Mouse (Mus musculus) neural tube, embryonic 12.5 days (tissue): ENCODE results near the gene Rab11fip4. TPM values are rescaled to one million over a fixed set of nuclear protein-coding genes. Genes with fewer than 3 reads are reported as not detected.
A peak's percentile ranks its signal among the peaks of the same experiment; 100 is the strongest.

Experiments used
- ATAC-seq: fragments of 200-750 bp; cut with Nextera tagmentation; 2 replicates; pipeline ENCODE4 v1.8.0; 2017; ENCODE audit warnings: low read depth, mild to moderate bottlenecking, moderate TSS enrichment, moderate library complexity; ENCODE audit not compliant: low FRiP score
- H3K27ac ChIP-seq: fragments of 300-500 bp; sonication (generic); 2 replicates; pipeline ENCODE4 v1.5.1; 2016
- H3K27me3 ChIP-seq: fragments of 300-500 bp; sonication (generic); replicated peaks from 2 replicates; pipeline ENCODE4 v1.6.1; 2016; ENCODE audit warnings: mild to moderate bottlenecking
- H3K36me3 ChIP-seq: fragments of 300-500 bp; sonication (generic); 2 replicates; pipeline ENCODE4 v1.6.1; 2016; ENCODE audit warnings: mild to moderate bottlenecking
- H3K4me1 ChIP-seq: fragments of 300-500 bp; sonication (generic); 2 replicates; pipeline ENCODE4 v1.6.1; 2016
- H3K4me2 ChIP-seq: fragments of 300-500 bp; sonication (generic); replicated peaks from 2 replicates; pipeline ENCODE4 v1.6.1; 2016; ENCODE audit warnings: mild to moderate bottlenecking
- H3K4me3 ChIP-seq: fragments of 300-500 bp; sonication (generic); 2 replicates; pipeline ENCODE4 v1.5.1; 2016
- H3K9ac ChIP-seq: fragments of 300-500 bp; sonication (generic); 2 replicates; pipeline ENCODE4 v1.6.1; 2016; ENCODE audit warnings: mild to moderate bottlenecking
- H3K9me3 ChIP-seq: fragments of 300-500 bp; sonication (generic); 2 replicates; pipeline ENCODE4 v1.6.1; 2016; ENCODE audit warnings: mild to moderate bottlenecking
- WGBS: fragments of 180-500 bp; shearing (Covaris S2); methylation state at CpG from one replicate; pipeline ENCODE4 v1.1.7; 2016; 5-methylcytosine and 5-hydroxymethylcytosine counted together
- polyA plus RNA-seq: library from polyadenylated mRNA; unstranded; fragments of >200 nt; fragmentation: Nextera tagmentation; extraction: Ambion mirVana; gene quantifications from 2 replicates; pipeline ENCODE4 v1.2.1, GENCODE M21; 2016

Gene Rab11fip4
- polyA plus RNA-seq, 1 experiment from 2014 or later = 22.8 TPM

DNA sequence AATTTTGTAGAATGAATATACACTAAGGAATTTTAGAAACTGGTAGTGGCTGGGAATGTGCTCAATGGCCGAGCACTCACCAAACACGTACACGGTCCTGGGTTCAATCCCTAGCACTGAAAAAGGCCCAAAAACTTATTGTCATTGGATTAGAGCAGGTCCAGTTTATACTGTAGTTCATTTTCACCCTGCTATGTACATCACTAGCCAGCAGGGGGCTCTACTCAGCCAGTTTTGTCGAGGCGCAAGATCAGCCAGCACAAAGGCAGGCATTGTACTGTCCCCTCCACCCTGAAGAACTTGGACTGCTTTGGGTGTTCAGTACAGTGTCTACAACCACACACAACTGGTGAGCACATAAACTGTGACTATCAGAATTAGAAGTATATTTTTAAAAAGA, 6.8 kb upstream of the Rab11fip4 start:
- H3K9me3 ChIP-seq = no peaks in the 10 kb centered on the region
- H3K36me3 ChIP-seq = peaks cover 4% of the 10 kb centered on the region; the same call in 1 of the 2 replicates
- no peak overlapping the region for H3K4me3 ChIP-seq
- peak; percentile 63 for ATAC-seq
- no peak overlapping the region for H3K4me2 ChIP-seq
- H3K4me1 ChIP-seq = no peaks in the 10 kb centered on the region
- H3K27ac ChIP-seq = no peak overlapping the region
- no peak overlapping the region for H3K9ac ChIP-seq
- WGBS = 7% methylated on average over 5 of the region's 5 CpGs
- peaks cover 2% of the 10 kb centered on the region; the same call in 1 of the 2 replicates for H3K27me3 ChIP-seq

DNA sequence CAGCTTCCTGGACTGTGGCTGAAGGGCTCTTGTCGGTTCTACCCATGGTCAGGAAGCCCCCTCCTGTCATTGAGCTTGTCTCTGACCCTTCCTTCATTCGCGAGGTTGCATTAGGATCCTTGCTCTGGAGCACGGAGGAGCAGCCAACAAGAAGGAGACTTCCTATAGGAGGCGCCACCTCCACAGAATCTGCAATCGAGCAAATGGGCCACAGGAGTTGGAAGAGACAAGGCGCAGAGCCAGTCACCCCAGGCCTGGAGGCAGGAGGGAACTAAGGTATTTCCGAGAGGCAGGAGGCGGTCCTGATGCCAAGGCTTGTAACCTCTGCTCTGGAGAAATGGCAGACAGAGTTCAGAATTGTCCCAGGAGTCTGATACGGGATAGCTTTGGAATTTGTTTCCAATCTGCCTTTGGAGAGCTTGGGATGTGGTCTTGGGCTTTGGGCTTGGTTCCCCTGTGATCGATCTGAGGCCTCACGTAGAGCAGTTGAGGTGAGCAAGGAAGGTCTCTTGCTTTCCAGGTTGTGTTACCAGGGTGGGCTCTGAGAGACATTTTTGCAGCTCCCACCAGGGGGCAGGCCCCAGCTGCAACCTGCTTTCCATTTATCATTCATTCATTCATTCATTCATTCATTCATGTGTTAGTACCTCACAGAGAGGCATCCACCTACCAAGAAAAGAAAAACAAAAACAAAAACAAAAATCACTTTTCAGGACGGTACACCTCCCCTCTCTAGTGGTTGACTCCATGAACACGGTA, 1.5 kb upstream of the Rab11fip4 start:
- Histone ChIP-seq H3K4me1 (peaks cover 29% of the 10 kb centered on the region), H3K4me2 (no peak overlapping the region), H3K9ac (no peak overlapping the region), H3K27me3 (peaks cover 29% of the 10 kb centered on the region), H3K4me3 (no peak overlapping the region), H3K9me3 (no peaks in the 10 kb centered on the region), H3K36me3 (no peaks in the 10 kb centered on the region), H3K27ac (no peak overlapping the region)
- no peak for ATAC-seq
- WGBS = 59% methylated on average over 14 of the region's 14 CpGs

DNA sequence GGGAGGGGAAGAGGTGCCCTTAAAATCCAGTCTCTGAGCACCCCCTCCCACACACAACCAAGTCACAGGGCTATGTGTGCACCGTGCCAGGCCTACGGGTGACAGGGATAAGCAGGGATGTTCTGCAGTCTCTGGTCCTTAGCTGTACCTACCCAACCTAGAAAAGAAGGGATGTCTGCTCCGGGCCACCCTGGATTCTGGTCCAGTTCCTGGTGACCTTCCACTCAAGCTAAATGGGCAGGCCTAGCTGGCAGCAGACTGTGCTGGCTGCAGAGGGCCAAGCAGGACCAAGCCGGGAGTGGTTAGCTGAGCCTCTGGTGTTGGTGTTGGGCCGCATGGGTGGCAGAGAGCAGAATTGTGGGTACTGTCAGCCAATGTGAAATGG, 571 bp downstream of the Rab11fip4 start:
- peak; percentile 38; the same call in 1 of the 2 replicates for ATAC-seq
- Histone ChIP-seq H3K9ac (peak overlapping the region; percentile 86), H3K9me3 (no peaks in the 10 kb centered on the region), H3K27me3 (peaks cover 29% of the 10 kb centered on the region), H3K4me2 (peak overlapping the region; percentile 90), H3K36me3 (no peaks in the 10 kb centered on the region), H3K4me3 (peak overlapping the region; percentile 73), H3K4me1 (peaks cover 33% of the 10 kb centered on the region), H3K27ac (0 out of 2 replicates have a peak overlapping the region, but pooled peaks have one; percentile 62)
- WGBS = 30% methylated on average over 5 of the region's 5 CpGs

DNA sequence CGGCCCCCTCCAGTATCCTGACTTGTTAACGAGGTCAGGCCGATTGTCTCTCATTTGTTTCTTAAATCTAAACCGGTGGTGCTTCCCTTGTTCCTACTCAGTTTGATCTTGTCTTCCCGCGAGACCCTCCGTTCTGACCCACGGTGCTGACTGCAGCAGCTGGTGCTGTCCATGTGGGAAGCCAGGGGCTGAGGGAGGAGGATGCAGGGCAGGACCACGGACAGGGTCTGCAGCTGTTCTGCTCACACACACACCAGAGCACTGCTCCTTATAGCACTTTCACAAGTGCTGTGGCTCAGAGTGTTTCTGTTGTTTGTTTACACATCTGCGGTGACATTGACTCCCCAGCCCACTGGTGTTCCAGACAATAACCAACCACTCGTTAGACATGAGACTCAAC, 2.5 kb downstream of the Rab11fip4 start:
- Histone ChIP-seq H3K9me3 (no peaks in the 10 kb centered on the region), H3K4me3 (no peak overlapping the region), H3K4me2 (peak overlapping the region; percentile 90), H3K4me1 (peaks cover 33% of the 10 kb centered on the region), H3K27ac (no peak overlapping the region), H3K9ac (no peak overlapping the region), H3K36me3 (peaks cover 3% of the 10 kb centered on the region; the same call in 1 of the 2 replicates), H3K27me3 (peaks cover 29% of the 10 kb centered on the region)
- no peak for ATAC-seq
- WGBS = 38% methylated on average over 11 of the region's 11 CpGs

DNA sequence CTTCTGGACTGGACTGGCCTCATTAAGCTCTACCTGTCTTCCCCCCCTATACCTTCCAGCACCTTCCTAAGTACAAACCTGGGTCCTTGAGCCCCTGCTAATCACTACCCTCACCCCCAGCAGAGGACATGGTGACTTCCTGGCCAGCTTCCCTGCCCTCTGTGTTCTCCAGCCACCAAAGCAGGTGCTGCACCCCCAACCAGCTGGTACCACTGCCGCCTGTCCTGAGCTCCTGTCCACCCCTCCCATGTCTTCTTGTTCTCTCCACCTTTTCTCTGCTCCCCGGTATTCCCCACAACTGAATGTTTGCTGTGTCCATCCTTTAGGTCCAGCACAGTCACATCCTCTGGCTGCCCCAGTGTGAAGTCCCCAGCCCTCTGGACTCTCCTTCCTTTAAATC, 19.4 kb downstream of the Rab11fip4 start:
- Histone ChIP-seq H3K4me3 (no peak overlapping the region), H3K4me2 (peak overlapping the region; percentile 4), H3K9ac (no peak overlapping the region), H3K9me3 (no peaks in the 10 kb centered on the region), H3K27ac (no peak overlapping the region), H3K36me3 (no peaks in the 10 kb centered on the region), H3K4me1 (peaks cover 42% of the 10 kb centered on the region), H3K27me3 (no peaks in the 10 kb centered on the region)
- no peak for ATAC-seq
- whole genome bisulfite sequencing = 61% methylated on average over 2 of the region's 2 CpGs

DNA sequence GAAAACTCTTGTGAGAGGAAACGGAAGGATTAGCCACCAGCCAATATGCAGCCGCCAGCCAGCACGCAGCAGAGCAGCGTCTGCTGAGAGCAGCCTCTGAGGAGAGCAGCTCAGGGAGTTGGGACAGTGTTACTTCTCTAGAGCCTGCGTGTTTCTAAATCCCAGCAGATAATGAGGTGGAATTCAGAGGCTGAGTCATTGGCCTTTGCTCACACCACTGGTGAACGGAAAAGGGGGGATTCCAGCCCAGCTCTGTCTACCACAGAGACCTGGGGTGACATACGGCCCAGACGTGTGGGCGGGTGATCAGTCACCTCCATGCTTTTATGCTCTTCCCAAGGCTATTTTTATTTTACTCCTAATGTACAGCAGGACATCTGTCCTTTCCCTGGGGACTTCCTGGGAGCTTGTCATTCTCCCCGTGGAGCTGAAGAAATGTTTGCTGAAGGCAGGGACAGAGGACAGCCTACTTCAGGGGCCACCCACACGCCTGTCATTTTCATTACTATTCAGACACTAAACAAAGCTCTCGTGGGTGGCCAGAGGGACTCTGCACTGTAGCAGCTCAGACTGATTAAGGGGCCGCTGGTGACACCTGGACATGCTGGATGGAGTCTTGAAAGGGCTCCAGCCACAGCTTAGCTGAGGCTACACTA, 20.1 kb downstream of the Rab11fip4 start:
- Histone ChIP-seq H3K4me3 (no peak overlapping the region), H3K4me1 (peaks cover 42% of the 10 kb centered on the region), H3K27me3 (no peaks in the 10 kb centered on the region), H3K4me2 (peak overlapping the region; percentile 4), H3K9ac (no peak overlapping the region), H3K27ac (no peak overlapping the region), H3K9me3 (no peaks in the 10 kb centered on the region), H3K36me3 (no peaks in the 10 kb centered on the region)
- ATAC-seq = peak; percentile 52; the same call in 1 of the 2 replicates
- WGBS = 7% methylated on average over 13 of the region's 13 CpGs

DNA sequence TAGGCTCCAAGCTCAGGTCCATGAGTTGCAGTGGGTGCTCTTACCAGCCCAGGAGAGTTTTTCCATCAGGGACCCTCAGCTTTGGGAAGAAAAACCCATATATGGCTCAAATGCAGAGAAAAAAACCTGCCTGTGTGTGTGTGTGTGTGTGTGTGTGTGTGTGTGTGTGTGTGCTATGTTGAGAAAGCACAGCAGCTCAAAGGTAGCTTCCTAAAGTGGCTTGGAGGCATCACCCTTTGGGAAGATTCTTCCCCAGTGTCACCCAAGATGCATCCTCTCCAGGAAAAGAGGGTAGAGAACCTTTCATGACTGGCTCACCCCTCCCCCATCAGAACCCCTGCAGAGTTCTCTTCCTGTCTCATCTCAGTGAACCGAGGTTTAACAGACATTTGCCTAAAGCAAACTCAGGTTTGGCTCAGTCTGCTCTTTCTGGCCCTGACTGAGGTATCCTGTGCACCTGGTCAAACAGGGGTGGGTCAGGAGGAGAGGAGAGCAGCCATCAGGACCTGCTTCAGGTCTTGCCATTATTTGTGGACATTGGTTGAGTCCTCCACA, 21.1 kb downstream of the Rab11fip4 start:
- no peak for ATAC-seq
- Histone ChIP-seq H3K36me3 (no peaks in the 10 kb centered on the region), H3K4me2 (no peak overlapping the region), H3K4me1 (peaks cover 42% of the 10 kb centered on the region), H3K27me3 (no peaks in the 10 kb centered on the region), H3K4me3 (no peak overlapping the region), H3K9me3 (no peaks in the 10 kb centered on the region), H3K9ac (no peak overlapping the region), H3K27ac (no peak overlapping the region)
- WGBS = 17% methylated on average over 1 of the region's 1 CpGs

DNA sequence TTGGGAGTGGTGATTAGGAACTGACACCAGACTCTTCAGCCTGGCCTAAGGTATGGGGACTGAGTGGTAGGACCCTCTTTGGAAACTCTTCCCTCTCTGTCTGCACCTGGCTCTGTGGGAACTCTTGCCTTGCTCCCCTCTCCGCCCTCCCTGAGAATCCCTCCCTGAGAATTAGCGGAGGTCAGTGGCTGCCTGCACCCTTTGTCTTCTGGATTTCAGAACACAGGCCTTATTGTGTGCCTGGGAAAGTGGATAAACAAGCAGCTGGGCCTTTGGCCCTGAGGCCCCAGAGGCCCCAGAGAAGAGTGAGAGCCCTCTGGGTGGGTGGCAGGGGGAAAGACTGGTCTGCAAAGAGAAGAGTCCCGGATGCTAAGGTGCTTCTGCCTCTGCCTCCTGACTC, 22.1 kb downstream of the Rab11fip4 start:
- H3K27ac ChIP-seq = no peak overlapping the region
- ATAC-seq = peak; percentile 58; the same call in 1 of the 2 replicates
- no peaks in the 10 kb centered on the region for H3K27me3 ChIP-seq
- H3K4me2 ChIP-seq = no peak overlapping the region
- no peaks in the 10 kb centered on the region for H3K36me3 ChIP-seq
- no peaks in the 10 kb centered on the region for H3K9me3 ChIP-seq
- no peak overlapping the region for H3K4me3 ChIP-seq
- no peak overlapping the region for H3K9ac ChIP-seq
- peaks cover 42% of the 10 kb centered on the region for H3K4me1 ChIP-seq
- 11% methylated on average over 3 of the region's 3 CpGs for WGBS

DNA sequence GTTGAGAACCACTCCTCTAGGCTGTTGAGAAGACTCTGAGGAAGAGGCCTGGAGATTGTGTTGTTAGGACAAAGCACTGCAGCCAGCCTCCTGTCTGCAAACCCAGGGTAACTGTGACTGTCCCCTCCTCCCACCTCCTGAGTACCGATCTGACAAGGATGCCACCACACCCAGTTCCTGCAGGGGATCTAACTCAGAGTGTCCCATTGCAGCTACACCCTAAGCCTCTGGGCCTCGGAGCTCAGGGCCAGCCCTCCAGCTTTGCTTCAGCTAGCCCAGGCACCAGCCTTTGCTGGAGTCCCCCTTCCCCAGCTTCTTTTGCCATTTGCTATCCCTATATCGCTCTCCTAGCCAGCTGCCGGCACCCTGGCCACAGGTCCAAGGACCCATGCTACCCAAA, 22.7 kb downstream of the Rab11fip4 start:
- 59% methylated on average over 4 of the region's 4 CpGs for WGBS
- Histone ChIP-seq H3K9me3 (no peaks in the 10 kb centered on the region), H3K36me3 (no peaks in the 10 kb centered on the region), H3K4me3 (no peak overlapping the region), H3K27me3 (no peaks in the 10 kb centered on the region), H3K27ac (no peak overlapping the region), H3K9ac (no peak overlapping the region), H3K4me2 (no peak overlapping the region), H3K4me1 (peaks cover 40% of the 10 kb centered on the region)
- no peak for ATAC-seq

DNA sequence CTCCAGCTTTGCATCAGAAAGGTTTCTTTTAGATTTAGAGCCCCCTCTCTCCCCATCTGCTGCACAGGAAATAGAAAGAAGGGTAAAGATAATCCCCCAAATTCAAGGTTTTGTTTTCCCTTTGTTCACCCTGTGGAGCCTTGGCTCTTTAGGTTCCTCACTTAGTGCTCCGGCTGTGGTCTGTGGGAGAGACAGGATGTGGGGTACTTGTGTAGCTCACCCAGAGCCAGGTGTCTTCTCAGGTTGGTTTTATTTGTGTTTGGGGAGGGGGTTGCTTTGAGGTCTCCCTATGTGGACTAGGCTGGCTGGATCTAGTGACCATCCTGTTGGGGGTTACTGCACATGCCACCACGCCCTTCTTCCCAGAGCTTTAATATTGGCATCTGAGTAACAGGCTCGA, 23.9 kb downstream of the Rab11fip4 start:
- Histone ChIP-seq H3K4me1 (peaks cover 39% of the 10 kb centered on the region), H3K27me3 (no peaks in the 10 kb centered on the region)
- 89% methylated on average over 3 of the region's 3 CpGs for WGBS

DNA sequence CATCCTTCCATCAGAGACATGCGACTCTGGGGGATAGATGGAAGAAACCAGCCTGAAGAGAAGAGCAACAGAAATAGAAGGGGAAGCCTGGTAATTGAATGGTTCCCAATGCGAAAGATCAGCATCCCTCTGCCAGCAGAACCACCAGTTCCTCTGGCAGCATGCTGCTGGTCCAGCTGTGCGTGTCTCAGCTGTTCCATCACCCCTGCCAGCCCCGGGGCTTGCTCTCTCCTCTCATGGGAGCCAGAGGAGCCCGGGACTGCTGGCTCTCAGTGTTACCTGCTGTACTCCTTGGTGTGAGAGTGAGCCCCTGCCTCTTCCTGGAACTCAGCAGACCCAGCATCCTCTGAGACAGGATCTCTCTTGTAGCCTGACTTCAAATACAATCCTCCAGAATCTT, 24.9 kb downstream of the Rab11fip4 start:
- H3K27me3 ChIP-seq = no peaks in the 10 kb centered on the region
- no peak overlapping the region for H3K27ac ChIP-seq
- H3K9ac ChIP-seq = no peak overlapping the region
- H3K36me3 ChIP-seq = no peaks in the 10 kb centered on the region; the same call in 1 of the 2 replicates
- H3K4me3 ChIP-seq = no peak overlapping the region
- no peak overlapping the region for H3K4me2 ChIP-seq
- no peaks in the 10 kb centered on the region for H3K9me3 ChIP-seq
- no peak for ATAC-seq
- H3K4me1 ChIP-seq = peaks cover 30% of the 10 kb centered on the region
- 61% methylated on average over 5 of the region's 5 CpGs for WGBS

More for the DNA sequence above, 23.9 kb downstream of the Rab11fip4 start:
- no peak overlapping the region for H3K9ac ChIP-seq
- no peaks in the 10 kb centered on the region for H3K9me3 ChIP-seq
- no peaks in the 10 kb centered on the region for H3K36me3 ChIP-seq
- no peak overlapping the region for H3K4me2 ChIP-seq
- H3K27ac ChIP-seq = no peak overlapping the region
- H3K4me3 ChIP-seq = no peak overlapping the region
- no peak for ATAC-seq

DNA sequence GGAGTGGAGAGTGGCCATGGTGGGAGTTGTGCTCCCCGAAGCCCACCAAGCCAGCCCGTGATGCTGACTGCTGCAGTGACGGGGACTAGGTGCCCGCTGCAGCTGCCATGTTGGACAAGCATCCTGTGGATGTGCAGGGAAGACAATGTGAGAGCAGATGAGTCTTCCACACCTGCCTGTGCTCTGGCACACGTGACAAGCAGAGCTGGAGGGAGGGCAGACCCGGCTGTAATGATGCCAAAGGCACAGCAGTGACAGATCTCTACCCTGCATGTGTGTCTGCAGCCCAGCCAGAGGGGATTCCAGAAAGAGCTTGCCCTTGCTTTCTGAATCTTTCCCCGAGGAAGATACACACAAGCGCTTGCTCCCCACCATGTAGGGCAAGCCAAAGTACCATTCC, 27.0 kb downstream of the Rab11fip4 start:
- Histone ChIP-seq H3K36me3 (peaks cover 7% of the 10 kb centered on the region; the same call in 1 of the 2 replicates), H3K27me3 (no peaks in the 10 kb centered on the region), H3K9ac (no peak overlapping the region), H3K27ac (no peak overlapping the region), H3K4me3 (no peak overlapping the region), H3K4me2 (no peak overlapping the region), H3K9me3 (no peaks in the 10 kb centered on the region), H3K4me1 (peaks cover 9% of the 10 kb centered on the region)
- ATAC-seq = no peak
- 92% methylated on average over 8 of the region's 8 CpGs for WGBS
